Mouse (Mus musculus) gastrocnemius, adult 18-20 months (tissue): ENCODE data around the gene Nfe2. TPM values are rescaled to one million over a fixed set of nuclear protein-coding genes. Genes with fewer than 3 reads are reported as not detected.

Experiments used
- DNase-seq: peaks from one replicate; pipeline ENCODE4 v3.0.0; 2021; ENCODE audit warnings: low spot score
- microRNA-seq: library from miRNA; unstranded; fragments of <30 nt; microRNA quantifications from one replicate; pipeline ENCODE4 v1.2.0, GENCODE M21; 2021
- total RNA-seq, 2 experiments: library from RNA; stranded (reverse); gene quantifications; 2 replicates each; pipeline ENCODE4 v1.2.3; 2021

Gene Nfe2
- total RNA-seq, 2 experiments from 2014 or later, result not detected

GRCm38 (mm10) chr15:103216052-103216451 lies 42.2 kb downstream of the Nfe2 start:
- DNase-seq, result no peak

GRCm38 (mm10) chr15:103214971-103215907 lies 43.0 kb downstream of the Nfe2 start:
- peak; percentile 78 for DNase-seq

- DNase-seq, result no peak
Observed at GRCm38 (mm10) chr15:103214149-103214548, 44.1 kb downstream of the Nfe2 start.

GRCm38 (mm10) chr15:103205156-103205555 lies 53.0 kb downstream of the Nfe2 start:
- DNase-seq, result no peak

GRCm38 (mm10) chr15:103202088-103202793 lies 56.0 kb downstream of the Nfe2 start:
- DNase-seq, result no peak

Small RNA genes within 50 kb of the gene (microRNA-seq; reads per million reads assigned to microRNA genes)
- 157 reads per million, percentile 64 among the genes with 10 or more reads in this experiment for gene Mir148b

Other genes with a start within 250 kb of the Nfe2 start
- gene Hoxc4, start 239.5 kb downstream of the Nfe2 start, total RNA-seq, result 1 to 10 TPM; 3.8 to 5.3 TPM
- 10 to 100 TPM in 1 of 2 experiments, 1 to 10 TPM in 1; 9.4 to 11.3 TPM for gene Smug1, start 91.3 kb downstream of the Nfe2 start, total RNA-seq
- gene Cbx5, start 18.6 kb downstream of the Nfe2 start, total RNA-seq, result 10 to 100 TPM; 25.4 to 35.6 TPM
- gene Hnrnpa1, start 18.0 kb downstream of the Nfe2 start, total RNA-seq, result 10 to 100 TPM; 77.2 to 94.8 TPM
- gene Copz1, start 14.3 kb upstream of the Nfe2 start, total RNA-seq, result 10 to 100 TPM; 35.8 to 37.3 TPM
- not detected for gene Gpr84, start 52.2 kb upstream of the Nfe2 start, total RNA-seq
- gene Zfp385a, start 81.7 kb upstream of the Nfe2 start, total RNA-seq, result 10 to 100 TPM in 1 of 2 experiments, 1 to 10 TPM in 1; 7.9 to 32.1 TPM
- gene Itga5, start 108.4 kb upstream of the Nfe2 start, total RNA-seq, result 1 to 10 TPM; 6.5 to 9.1 TPM
- not detected for gene Gtsf1, start 172.1 kb upstream of the Nfe2 start, total RNA-seq
- gene Gtsf2, start 190.1 kb upstream of the Nfe2 start, total RNA-seq, result not detected
- under 1 TPM; 0.71 to 0.90 TPM for gene Nckap1l, start 195.4 kb upstream of the Nfe2 start, total RNA-seq
- under 1 TPM; 0.30 to 0.81 TPM for gene Pde1b, start 244.6 kb upstream of the Nfe2 start, total RNA-seq